Mouse (Mus musculus) liver, embryonic 14.5 days (tissue): ENCODE results near the gene Ppm1l.

ENCODE experiments used
- CTCF ChIP-seq: IDR thresholded peaks from 2 replicates; pipeline ENCODE4 v1.5.1; 2016; ENCODE audit warnings: antibody characterized with exemption, low read depth, control low read depth
- EP300 ChIP-seq: IDR thresholded peaks from 2 replicates; pipeline ENCODE4 v1.6.1; 2016; ENCODE audit warnings: antibody characterized with exemption, low read depth

- TF ChIP-seq CTCF (no peak), EP300 (no peak)
Observed at GRCm38 (mm10) chr3:69393991-69394390, 77.3 kb downstream of the Ppm1l start.
